Mouse (Mus musculus): Measurements from ENCODE around the gene Det1. TPM values are rescaled to one million over a fixed set of nuclear protein-coding genes. Genes with fewer than 3 reads are reported as not detected.

Det1 gene
- total RNA-seq, 2 experiments from 2014 or later, result 6.4 to 6.9 TPM

DNA sequence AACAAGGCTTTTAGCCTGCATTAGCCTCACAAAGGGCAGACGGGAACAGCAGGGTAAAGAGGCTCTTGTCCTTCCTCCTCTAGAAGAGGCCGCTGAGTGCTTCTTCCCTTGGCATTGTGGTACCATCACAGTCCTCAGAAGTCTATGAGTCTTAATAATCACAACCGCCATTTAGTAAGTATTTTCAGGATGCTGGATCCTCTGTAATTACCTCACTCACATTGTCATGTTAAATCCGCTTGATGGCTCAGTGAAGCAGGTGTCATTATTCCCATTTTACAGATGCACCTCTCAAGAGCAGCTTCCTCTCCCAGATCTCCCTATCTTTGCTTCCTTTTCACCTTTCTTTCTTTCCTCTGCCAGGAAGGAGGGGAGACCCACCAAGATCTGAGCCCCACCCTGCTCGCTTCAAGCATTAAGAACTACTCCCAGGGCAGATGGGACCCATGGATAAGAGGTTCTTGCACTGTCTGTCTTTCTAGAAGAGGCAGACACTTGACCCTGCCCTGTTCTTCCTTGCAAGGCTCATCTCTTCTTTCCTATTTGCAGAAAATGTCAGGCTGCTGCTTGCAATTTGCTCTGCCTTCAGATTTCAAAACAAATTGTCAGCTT, 8.1 kb upstream of the Det1 start:
- DNase-seq (ENCODE audit: low spot score in 2 of 2), result no peak

GRCm38 (mm10) chr7:78854051-78854450, 7.0 kb upstream of the Det1 start:
- no peak for DNase-seq (ENCODE audit: low spot score in 2 of 2)

GRCm38 (mm10) chr7:78846066-78846716, 872 bp downstream of the Det1 start:
- DNase-seq (ENCODE audit: low spot score in 2 of 2), result no peak

- DNase-seq (ENCODE audit: low spot score in 2 of 2), result no peak
Observed at GRCm38 (mm10) chr7:78841601-78842000, 5.5 kb downstream of the Det1 start.

GRCm38 (mm10) chr7:78837250-78837649, 9.8 kb downstream of the Det1 start:
- no peak for DNase-seq (ENCODE audit: low spot score in 2 of 2)

DNA sequence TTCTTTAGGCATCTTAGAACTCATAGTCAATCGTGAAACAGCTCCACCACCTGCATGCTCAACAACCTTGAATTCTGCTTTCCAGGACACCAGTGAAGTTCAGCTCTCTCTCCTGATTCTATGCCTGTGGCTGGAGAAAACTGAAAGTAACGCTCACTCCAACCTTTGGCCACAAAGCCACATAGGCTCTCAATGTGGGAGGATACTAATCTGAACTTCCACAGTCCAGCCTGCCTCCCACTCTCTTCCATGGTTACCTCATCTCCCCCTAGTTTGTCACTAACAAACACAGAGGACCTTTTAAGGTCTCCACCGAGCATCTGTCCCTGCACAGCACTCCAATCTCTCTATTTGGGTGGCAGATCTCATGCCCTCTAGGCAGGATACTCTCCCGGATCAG, 11.4 kb downstream of the Det1 start:
- DNase-seq (ENCODE audit: low spot score in 2 of 2), result no peak

- DNase-seq (ENCODE audit: low spot score in 2 of 2), result no peak
Observed at GRCm38 (mm10) chr7:78827749-78828362, 19.2 kb downstream of the Det1 start.

DNA sequence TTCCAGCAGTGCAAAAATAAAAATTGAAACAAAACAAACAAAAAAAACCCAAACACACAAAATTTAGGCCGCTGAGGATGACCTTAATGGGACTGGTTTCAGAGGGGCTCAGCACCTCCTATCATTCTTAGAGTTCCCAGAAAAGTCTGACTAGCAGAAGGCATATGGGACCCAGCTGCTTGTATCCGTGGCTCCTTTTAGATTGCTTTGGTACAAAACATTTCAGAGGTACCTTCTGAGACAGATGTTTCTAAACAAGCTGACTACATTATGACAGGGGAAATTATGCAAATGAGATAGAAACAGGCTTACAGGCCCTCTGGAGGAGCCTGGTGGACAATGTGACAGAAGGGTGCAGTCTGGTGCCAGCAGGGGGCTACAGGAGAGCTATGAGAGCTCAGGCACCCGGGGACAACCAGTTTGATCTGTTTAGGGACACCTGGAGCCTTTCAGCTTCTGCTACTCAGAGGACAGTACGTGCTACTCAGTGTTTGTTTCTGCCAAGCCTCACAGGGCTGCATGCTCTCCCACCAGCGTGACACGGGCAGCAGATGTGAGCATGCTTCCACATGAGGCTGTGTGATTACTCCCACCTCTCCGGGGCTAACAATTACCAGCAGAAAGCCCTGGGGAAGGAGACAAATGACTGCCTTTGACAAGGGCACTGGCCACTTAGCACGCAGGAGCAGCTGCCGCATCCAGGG, 20.2 kb downstream of the Det1 start:
- DNase-seq (ENCODE audit: low spot score in 2 of 2), result peak; percentile 25 to 32

- no peak for DNase-seq (ENCODE audit: low spot score in 2 of 2)
Observed at GRCm38 (mm10) chr7:78818336-78818735, 28.7 kb downstream of the Det1 start.

GRCm38 (mm10) chr7:78814766-78815165, 32.3 kb downstream of the Det1 start:
- no peak for DNase-seq (ENCODE audit: low spot score in 2 of 2)

GRCm38 (mm10) chr7:78813791-78814190, 33.3 kb downstream of the Det1 start:
- DNase-seq (ENCODE audit: low spot score in 2 of 2), result no peak

GRCm38 (mm10) chr7:78807192-78807591, 39.9 kb downstream of the Det1 start:
- DNase-seq (ENCODE audit: low spot score in 2 of 2), result no peak

DNA sequence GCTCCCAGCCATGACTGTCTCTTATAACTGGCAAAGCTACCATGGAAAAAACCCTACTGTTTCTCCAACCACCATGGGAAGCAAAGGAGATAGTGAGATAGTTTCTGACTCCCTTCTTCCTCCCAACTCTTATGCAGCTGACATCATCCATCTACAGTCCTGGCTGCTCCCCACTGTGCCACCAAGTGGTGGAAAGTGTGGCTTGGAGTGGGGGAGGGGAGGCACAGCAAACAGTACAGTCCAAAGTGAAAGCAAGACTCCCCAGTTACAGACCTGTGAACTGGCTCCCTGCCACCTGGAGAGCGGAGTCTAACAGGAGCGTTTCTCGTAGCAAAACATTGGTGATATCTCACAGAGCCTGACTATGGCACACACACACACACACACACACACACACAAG, 43.2 kb downstream of the Det1 start:
- no peak for DNase-seq (ENCODE audit: low spot score in 2 of 2)

DNA sequence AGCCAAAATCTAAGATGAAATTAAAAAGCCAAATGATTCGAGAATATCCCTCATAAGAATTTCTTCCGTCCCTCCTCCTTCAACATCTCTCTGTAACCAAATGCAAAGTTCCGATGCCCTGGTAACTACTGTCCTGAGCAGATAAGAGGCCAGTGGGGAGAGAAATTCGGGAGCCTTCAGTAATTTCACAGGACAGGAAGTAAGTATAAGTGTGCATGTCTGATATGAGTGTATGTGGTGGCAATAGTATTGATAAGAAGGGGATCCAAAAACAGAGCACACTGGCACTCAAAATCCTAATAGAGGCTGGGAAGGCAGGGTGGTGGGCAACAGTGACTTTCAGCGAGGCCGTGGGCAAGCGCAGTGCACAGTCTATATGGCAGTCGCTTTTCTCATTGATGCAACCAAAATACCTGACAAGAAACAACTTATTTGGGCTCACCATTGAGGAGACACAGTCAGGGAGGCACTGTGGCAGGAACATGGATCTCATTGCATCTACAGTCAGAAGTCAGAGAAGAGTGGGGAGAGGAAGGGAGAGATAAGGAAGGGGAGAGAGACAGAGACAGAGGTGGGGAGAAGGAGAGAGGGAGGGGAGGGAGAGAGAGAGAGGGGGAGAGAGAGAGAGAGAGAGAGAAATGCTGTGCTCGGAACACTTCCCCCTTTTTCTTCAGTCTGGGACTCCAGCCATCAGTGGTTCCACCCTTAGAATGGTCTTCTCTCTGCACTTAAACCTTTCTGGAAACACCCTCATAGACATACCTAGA, 47.1 kb downstream of the Det1 start:
- no peak for DNase-seq (ENCODE audit: low spot score in 2 of 2)

- peak; percentile 56 to 60 for DNase-seq (ENCODE audit: low spot score in 2 of 2)
Observed at GRCm38 (mm10) chr7:78797843-78798455, 49.1 kb downstream of the Det1 start.

GRCm38 (mm10) chr7:78796624-78797023, 50.4 kb downstream of the Det1 start:
- DNase-seq (ENCODE audit: low spot score in 2 of 2), result no peak

- no peak for DNase-seq (ENCODE audit: low spot score in 2 of 2)
Observed at GRCm38 (mm10) chr7:78794571-78795092, 52.4 kb downstream of the Det1 start.

DNA sequence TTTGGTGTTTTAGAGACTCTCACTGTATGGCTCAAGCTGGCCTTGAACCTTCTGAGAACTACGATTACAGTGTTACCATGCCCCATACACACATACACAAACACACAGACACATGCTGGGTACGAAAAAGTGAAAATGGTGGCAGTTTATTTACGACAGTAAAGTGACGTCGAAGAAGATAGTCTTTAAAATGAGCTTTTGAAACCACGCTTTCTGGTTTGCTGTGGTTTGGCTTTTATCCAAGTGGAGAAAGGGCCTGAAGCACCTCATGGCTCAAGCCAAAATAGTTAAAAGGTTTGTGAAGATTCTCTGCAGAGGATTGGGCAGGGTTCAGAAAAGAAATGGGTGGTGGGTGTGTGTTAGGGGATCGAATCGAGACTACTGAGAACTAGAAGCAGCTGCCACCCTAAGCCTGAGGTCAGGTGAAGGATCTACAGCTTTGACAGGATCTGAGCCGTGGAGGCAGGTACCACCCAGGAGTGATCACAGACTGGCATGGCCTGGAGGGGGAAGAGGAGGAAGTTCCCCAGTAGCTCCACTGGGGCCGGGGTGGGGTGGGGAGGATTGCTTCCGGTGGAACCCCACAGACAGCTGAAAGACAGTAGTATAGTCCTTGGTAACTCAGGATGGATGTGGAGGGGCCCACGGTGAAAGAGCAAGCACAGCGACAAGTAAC, 53.0 kb downstream of the Det1 start:
- DNase-seq (ENCODE audit: low spot score in 2 of 2), result no peak

DNA sequence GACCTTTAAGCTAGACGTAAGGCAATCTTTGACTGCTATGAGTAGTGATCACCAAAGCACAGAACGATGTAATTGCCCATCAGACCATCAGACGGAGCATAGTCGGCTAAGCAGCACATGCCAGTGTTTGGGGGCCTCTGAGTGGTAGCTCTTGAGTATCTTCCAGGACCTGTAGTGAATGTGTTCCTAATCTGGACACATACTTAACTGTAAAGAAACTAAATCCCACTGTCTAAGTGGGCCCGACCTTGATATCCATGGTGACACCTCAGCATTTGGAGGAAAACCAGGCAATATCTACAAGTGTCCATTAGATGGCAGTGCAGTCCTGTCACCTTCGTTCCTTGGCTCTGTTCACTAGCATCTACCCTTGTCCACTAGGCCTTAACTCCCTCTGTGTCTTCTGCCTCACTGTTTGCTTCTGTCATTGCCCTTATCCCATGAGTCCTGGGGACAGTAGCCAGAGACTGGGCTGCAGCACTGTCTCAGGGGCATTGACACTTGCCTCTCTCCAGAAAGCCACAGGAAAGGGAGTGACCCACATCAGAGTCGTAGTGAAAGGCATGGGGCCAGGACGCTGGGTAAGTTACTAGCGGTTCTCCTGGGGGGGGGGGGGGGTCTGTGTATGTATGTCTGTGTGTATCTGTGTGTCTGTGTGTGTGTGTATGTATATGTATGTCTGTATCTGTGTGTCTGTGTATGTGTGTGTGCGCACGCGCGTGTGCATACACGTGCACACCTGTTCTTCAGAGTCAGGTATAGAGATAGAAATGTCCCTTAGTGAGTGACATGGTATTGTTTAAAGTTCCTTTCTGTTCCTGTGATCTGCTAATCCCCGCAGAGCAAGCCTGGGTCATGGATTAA, 55.5 kb downstream of the Det1 start:
- DNase-seq (ENCODE audit: low spot score in 2 of 2), result peak; percentile 62 to 67
